Mouse (Mus musculus): ENCODE results near the gene Lhfpl2.

Gene Lhfpl2

GRCm38 (mm10) chr13:94140446-94140845, 82.8 kb downstream of the Lhfpl2 start:
- no peak for DNase-seq (ENCODE audit: low read depth, low spot score)

- no peak for DNase-seq (ENCODE audit: low read depth, low spot score)
Observed at GRCm38 (mm10) chr13:94143063-94143652, 85.6 kb downstream of the Lhfpl2 start.

GRCm38 (mm10) chr13:94144451-94144850, 86.9 kb downstream of the Lhfpl2 start:
- no peak for DNase-seq (ENCODE audit: low read depth, low spot score)

GRCm38 (mm10) chr13:94147257-94147656, 89.7 kb downstream of the Lhfpl2 start:
- DNase-seq (ENCODE audit: low read depth, low spot score) = no peak

GRCm38 (mm10) chr13:94149006-94149405, 91.4 kb downstream of the Lhfpl2 start:
- no peak for DNase-seq (ENCODE audit: low read depth, low spot score)

GRCm38 (mm10) chr13:94149781-94150180, 92.2 kb downstream of the Lhfpl2 start:
- no peak for DNase-seq (ENCODE audit: low read depth, low spot score)

GRCm38 (mm10) chr13:94151308-94151707, 93.7 kb downstream of the Lhfpl2 start:
- DNase-seq (ENCODE audit: low read depth, low spot score) = no peak

GRCm38 (mm10) chr13:94152836-94153235, 95.2 kb downstream of the Lhfpl2 start:
- DNase-seq (ENCODE audit: low read depth, low spot score) = no peak

GRCm38 (mm10) chr13:94153658-94154057, 96.1 kb downstream of the Lhfpl2 start:
- no peak for DNase-seq (ENCODE audit: low read depth, low spot score)

GRCm38 (mm10) chr13:94154512-94155296, 97.1 kb downstream of the Lhfpl2 start:
- no peak for DNase-seq (ENCODE audit: low read depth, low spot score)

GRCm38 (mm10) chr13:94155657-94156429, 98.2 kb downstream of the Lhfpl2 start:
- DNase-seq (ENCODE audit: low read depth, low spot score) = no peak

GRCm38 (mm10) chr13:94158864-94159477, 101.4 kb downstream of the Lhfpl2 start:
- no peak for DNase-seq (ENCODE audit: low read depth, low spot score)

GRCm38 (mm10) chr13:94159478-94160220, 102.1 kb downstream of the Lhfpl2 start:
- DNase-seq (ENCODE audit: low read depth, low spot score) = no peak

- DNase-seq (ENCODE audit: low read depth, low spot score) = no peak
Observed at GRCm38 (mm10) chr13:94164501-94164900, 106.9 kb downstream of the Lhfpl2 start.

- no peak for DNase-seq (ENCODE audit: low read depth, low spot score)
Observed at GRCm38 (mm10) chr13:94168319-94168718, 110.7 kb downstream of the Lhfpl2 start.

- DNase-seq (ENCODE audit: low read depth, low spot score) = no peak
Observed at GRCm38 (mm10) chr13:94169325-94169916, 111.8 kb downstream of the Lhfpl2 start.

- no peak for DNase-seq (ENCODE audit: low read depth, low spot score)
Observed at GRCm38 (mm10) chr13:94171612-94172011, 114.0 kb downstream of the Lhfpl2 start.

GRCm38 (mm10) chr13:94172533-94173310, 115.1 kb downstream of the Lhfpl2 start:
- no peak for DNase-seq (ENCODE audit: low read depth, low spot score)

GRCm38 (mm10) chr13:94173633-94174576, 116.3 kb downstream of the Lhfpl2 start:
- DNase-seq (ENCODE audit: low read depth, low spot score) = no peak

All from c-Kit-negative CD71-positive TER-119-positive erythroid progenitor cells, embryonic 14.5 days (primary cell).